Mouse (Mus musculus) erythroid progenitor cell, adult 5-6 weeks (primary cell): ENCODE measurements around the gene Chrnb1. TPM values are rescaled to one million over a fixed set of nuclear protein-coding genes. Genes with fewer than 3 reads are reported as not detected.

Experiments
- ATAC-seq: replicated peaks from 2 replicates; pipeline ENCODE4 v1.8.0; 2016; ENCODE audit warnings: moderate number of reproducible peaks, mild to moderate bottlenecking, moderate TSS enrichment, inconsistent platforms; ENCODE audit not compliant: poor library complexity, low FRiP score, severe bottlenecking
- total RNA-seq, 2 experiments: library from RNA; stranded (forward) in 1 of 2; stranded (reverse) in 1 of 2; fragments of 150-400 nt in 1 of 2; fragments of 186-747, 209-891 nt in 1 of 2; gene quantifications; 2 replicates each; pipeline versions ENCODE4 v1.2.3 to v1.2.4; 2015 to 2017; ENCODE audit warnings: low replicate concordance in 2 of 2

Chrnb1 gene
- total RNA-seq, 2 experiments from 2014 or later = not detected

DNA sequence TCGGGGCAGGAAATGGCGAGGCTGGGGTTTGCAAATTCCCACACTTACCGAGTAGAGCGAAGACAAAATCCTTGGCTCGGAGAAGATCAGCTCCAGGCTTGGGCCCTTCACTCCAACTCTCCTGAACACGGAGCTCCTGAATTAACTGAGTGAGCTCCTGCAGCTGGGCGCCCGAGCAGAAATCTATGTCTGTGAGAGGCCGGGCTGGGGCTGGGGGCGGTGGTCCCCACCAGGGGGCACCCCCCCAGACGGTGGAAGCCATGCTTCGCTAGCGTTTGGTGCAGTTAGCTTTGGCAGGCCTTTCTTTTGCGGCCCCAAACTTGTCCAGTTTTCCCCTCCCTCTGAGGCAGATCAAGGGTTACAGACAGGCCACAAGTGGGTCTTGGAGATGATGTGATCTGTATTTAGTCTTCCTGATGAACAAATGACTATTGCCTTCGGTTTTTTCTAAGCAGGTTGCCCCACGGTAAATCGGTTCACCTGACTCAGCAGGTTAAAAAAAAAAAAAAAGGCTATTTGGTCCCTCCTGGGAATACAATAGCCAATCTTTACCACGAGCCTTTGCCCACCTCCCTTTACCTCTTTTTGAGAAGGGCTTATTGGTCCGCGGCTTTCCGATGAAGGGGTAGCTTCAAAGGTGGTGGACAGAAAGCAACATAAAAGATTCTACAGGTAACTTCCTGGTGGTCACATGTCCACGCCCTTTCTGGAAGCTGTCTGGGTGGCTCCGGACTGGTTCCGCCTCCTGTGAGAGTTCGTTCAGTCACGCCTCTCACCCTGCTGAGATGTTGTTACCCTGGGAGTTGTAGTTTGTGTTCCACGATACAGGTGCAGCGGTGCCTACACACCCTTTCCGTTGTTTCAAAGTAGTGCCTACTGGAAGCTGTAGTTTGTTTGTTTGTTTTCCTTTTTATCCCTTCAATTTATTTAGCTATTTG, 9.5 kb upstream of the Chrnb1 start, which contains the start of gene Tmem102:
Tmem102 (minus strand) TSS at position 653 of the 938 bp plus-strand sequence.
- ATAC-seq = no peak

DNA sequence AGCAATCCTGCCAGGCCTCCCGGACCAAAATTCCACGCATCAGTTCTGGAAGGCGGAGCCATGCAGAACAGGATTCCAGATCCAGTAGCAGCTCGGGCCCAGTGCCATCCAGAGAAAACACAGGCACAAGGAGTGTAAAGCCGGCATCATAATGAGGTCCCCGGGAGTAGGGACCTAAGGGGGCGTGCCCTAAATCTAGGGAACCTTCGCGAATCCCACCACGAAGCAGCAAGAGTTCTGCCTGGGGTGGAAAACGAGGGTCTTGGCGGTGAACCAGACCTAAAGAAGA, 8.9 kb upstream of the Chrnb1 start:
- no peak for ATAC-seq

DNA sequence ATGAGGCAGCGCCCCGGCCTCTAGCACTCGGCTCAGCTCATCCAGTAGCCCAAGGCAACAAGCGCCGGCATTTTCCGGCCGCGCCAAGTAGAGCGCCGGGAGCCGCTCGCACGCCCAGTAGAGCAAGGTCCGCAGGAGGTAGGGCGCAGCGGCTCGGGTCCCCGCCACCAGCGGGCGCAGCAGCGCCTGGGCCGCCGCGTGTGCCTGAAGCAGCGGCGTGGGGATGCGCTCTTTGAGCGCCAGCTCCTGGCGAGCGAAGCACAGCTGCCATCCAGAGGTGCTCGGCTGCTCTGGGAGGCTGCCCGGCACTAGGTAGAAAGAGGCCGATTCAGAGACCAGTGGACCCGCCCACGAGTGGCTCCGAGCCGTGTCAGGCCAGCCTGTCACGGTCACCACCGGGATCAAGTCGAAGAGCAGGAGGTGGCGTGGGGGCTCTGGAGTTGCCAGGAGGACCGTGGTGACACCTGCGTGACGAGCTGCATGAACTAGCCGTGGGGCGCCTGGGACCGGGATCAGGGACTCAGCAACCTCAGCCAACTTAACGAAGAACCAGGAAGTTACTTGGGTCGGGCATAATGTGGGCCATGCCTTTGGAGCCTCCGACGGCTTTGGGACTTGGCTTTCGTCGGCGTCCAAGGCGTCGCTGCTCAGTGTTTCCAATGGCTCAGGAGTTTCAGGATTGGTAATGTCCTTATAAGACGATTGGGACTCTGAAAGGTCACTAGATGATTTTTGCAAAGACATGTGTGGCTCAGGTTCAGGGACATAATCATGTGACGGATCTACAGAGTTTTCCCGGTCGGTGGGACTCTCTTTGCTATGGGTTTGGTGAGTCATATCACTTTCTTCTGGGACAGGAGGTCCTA, 8.3 kb upstream of the Chrnb1 start:
- ATAC-seq = 0 out of 2 replicates have a peak, but pooled peaks have one; percentile 49

DNA sequence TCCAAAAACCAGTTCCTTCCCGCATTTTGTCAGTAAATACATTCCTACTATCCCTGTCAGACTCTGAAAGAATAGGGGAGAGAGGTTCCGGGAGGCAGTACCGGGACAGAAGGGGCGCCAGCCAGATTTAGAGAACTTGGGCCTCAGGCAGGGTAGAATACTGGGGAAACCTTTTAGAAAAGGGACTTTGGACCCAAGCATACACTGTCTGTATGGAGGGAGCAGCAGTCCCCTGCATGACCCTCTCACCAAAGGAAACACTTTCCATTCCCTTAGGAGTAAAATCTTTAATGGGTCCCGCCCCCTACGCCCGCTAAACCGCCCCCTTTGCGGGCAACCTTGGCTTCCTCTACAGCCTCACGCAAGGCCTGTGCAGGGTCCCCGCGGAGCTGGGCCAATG, 7.6 kb upstream of the Chrnb1 start:
- no peak for ATAC-seq

- ATAC-seq = no peak
Measured at GRCm38 (mm10) chr11:69802648-69803105, 6.9 kb upstream of the Chrnb1 start.

DNA sequence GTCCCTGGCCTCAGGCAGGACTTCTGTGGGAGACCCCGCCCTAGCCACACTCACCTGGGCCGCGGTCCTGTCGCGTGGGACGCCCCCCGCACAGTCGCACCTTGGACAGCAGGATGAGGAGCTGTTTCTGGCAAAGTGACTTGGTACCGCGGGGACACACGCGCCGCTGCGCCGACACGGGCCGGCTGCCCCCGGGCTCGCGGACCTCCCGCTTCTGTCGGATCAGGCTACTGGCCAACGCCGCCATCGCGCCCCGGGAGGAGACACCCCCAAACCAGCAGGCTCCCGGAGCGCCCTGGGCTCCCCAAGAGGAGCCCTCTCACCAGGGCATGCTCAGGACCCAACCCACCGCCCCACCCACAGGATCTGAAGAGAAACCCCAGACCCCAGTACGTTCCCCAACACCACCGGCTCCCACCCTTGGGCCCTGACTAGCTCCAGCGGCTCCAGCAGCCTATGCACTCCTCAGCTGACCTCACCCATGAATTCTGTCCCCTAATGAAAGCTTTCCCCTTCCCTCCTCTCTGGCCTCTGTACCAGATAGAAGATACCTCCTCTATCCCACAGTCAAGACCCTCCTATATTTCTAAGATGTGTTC, 5.7 kb upstream of the Chrnb1 start, which contains the start of gene Fgf11:
Fgf11 (minus strand) TSS at position 479 of the 599 bp plus-strand sequence.
- ATAC-seq = no peak

GRCm38 (mm10) chr11:69800392-69801197, 4.9 kb upstream of the Chrnb1 start:
- no peak for ATAC-seq

GRCm38 (mm10) chr11:69800138-69800391, 4.3 kb upstream of the Chrnb1 start:
- no peak for ATAC-seq

DNA sequence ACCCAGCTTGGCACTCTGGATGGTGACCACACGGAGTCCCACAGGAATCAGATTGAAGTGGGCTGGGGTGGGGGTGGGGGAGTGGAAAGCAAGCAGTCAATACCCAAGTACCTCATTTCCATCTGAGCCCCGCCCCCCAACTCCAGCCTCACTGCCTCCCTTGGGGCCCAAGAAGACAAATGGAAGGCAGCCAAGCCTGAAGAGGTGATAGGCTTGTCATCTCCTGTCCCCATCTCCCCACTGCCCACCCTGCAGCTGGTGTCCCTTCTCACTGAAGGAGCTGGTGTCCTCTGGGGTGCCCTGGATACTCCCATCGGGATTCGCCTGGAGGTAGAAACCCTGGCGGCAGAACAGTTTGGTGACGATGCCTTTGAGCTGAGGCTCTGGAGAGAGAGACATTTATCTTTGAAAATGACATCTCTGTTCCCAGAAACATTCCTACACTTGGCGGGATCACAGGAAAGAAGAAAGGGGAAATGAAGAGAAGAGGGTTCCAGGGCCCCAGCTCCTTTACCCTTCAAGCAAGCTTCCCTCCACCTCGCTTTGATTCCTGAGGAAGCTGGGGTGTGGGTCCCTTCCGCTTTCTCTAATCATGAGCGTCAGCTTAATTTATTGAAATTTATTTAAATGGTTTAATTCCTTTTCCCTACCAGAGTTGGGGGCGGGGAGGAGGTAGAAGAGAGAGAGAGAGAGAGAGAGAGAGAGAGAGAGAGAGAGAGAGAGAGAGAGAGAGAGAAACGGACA, 3.8 kb upstream of the Chrnb1 start:
- ATAC-seq = no peak

GRCm38 (mm10) chr11:69797924-69798323, 2.2 kb upstream of the Chrnb1 start:
- no peak for ATAC-seq

DNA sequence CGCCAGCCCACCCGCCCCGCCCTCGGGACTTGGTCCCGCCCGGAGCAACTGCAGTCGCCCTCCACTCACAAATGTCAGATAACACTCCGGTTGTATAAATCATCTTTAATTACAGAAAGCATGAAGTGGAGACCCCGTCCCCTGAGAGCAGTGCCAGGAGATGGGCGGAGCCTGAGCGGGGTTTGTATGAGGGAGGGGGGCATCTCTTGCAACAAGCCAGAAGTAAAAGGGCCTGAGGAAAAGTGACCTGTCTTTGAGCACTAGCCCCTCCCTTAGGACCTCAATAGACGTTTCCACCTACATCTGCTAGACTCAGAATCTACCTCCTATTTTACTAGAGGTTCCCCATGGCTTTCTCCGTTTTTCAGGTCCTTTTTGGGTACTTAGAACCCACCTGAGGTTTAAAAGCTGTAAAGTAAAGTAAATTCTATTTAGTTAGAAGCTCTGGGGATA, 266 bp upstream of the Chrnb1 start:
- ATAC-seq = no peak

DNA sequence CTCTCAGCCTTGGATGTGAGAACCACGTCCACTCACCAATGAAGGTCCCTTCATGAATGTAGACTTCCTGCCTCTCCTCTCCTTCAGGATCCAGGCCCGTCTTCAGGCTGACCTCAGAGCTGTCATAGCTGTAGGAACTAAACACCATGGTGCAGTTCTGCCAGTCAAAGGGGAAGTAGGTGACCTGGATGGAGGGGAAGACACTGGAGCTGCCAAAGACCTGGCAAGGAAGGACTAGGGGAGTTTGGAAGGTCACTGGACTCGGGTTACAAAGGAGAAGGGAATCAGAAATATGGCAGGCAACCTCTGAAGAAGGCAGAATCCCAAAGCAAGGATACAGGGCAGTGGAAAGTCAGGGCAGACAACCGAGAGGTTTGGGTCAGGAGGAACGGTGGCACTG, 2.3 kb downstream of the Chrnb1 start:
- no peak for ATAC-seq

- ATAC-seq = no peak
Measured at GRCm38 (mm10) chr11:69791420-69791819, 4.3 kb downstream of the Chrnb1 start.

DNA sequence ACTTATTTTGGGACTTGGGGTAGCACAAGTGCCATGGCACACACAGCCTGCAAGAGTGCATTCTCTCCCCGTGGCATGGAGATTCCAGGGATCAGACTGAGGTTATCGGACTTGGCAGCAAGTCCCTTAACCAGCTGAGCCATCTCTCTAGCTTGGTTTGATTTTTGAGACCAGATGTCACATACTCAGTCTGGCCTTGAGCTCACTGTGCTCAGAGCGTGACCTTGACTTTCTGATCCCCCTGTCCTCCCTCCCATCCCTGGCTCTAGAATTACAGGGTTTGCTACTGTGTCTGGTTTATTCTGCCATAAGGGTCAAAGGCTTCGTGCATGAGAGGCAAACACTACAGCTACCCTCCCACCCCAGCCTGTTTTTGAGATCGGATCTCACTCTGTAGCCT, 6.3 kb downstream of the Chrnb1 start:
- ATAC-seq = no peak

GRCm38 (mm10) chr11:69787306-69787705, 8.4 kb downstream of the Chrnb1 start:
- ATAC-seq = no peak

DNA sequence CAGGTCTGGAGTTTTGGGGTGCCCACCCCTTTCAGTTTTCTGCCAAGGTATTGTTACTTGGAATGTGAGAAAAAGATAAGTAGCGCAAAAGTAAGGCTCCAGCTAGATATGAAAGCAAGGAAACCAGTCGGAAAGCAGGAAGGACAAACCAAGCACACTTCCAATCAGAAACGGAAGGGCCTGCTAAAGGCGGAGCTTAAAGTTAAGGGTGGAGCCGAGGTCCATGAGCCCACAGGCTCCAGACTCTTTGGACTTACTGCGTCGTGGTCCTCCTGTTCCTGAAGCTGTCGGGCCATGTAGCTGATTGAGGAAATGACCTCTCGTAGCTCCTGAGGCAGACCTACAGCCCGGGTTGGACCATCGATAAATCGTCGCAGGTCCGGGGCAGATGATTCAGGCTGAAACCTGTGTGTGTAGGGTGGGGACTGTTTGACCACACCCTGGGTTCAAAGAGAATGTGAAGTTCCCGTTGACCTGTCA, 10.9 kb downstream of the Chrnb1 start:
- peak; percentile 86 for ATAC-seq

DNA sequence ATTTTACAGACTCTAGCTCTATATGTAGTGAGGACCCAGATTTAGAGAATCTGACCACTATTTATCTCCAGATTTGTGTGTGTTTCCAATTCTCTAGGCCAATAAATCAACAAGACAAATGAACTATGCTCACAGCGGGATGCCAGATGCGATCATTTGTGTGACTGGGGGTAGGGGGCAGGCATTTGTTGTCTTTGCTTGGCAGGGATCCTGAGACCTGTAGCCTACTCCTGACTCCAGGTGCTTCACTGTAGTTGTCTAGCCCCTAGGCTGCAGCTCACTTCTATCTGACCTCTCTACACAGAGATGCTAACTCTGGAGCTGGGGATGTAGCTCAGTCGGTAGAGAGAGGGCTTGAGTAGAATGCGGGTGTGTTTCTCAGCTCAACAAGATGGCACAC, 13.9 kb downstream of the Chrnb1 start:
- ATAC-seq = no peak

DNA sequence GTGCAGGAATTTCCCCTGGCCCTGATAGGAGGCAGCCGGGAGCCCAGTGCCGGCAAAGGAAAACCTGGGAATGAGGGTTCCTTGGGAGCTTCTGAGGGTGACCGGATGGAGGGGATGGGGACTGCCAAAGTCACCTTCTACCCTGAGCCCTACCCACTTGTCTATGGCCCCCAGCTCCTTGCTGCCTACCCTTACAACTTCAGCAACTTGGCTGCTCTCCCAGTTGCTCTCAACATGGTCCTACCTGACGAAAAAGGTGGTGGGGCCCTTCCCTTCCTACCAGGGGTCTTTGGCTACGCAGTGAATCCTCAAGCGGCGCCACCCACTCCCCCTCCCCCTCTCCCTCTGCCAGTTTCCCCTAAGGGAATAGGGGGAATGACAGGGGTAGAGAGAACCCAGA, 16.8 kb downstream of the Chrnb1 start:
- no peak for ATAC-seq
